Mouse (Mus musculus) G1E (cell line): Measurements from ENCODE around the gene Gabarapl1.

Experiments used
- CTCF ChIP-seq: IDR thresholded peaks from 2 replicates; pipeline ENCODE4 v1.5.1; 2012; ENCODE audit warnings: low read depth, low read length, inconsistent platforms, mixed read lengths
- GATA1 ChIP-seq: IDR thresholded peaks from 2 replicates; pipeline ENCODE4 v1.6.1; 2012; ENCODE audit warnings: borderline replicate concordance, low read length, inconsistent platforms, mixed read lengths
- GATA2 ChIP-seq: IDR thresholded peaks from 2 replicates; pipeline ENCODE4 v1.6.1; 2012; ENCODE audit warnings: low read depth, low read length, inconsistent platforms, borderline replicate concordance
- POLR2AphosphoS5 ChIP-seq: IDR thresholded peaks from 2 replicates; pipeline ENCODE4 v1.6.1; 2012; ENCODE audit warnings: low read depth, low read length, inconsistent platforms; ENCODE audit not compliant: insufficient replicate concordance
- TAL1 ChIP-seq: conservative IDR thresholded peaks from 2 replicates; pipeline ENCODE4 v1.6.1; 2012; ENCODE audit warnings: low read depth, low read length, inconsistent platforms, mixed read lengths

GRCm38 (mm10) chr6:129565257-129565656, 32.3 kb downstream of the Gabarapl1 start:
- TF ChIP-seq CTCF (no peak), POLR2AphosphoS5 (no peak), TAL1 (no peak), GATA2 (no peak), GATA1 (no peak)
